Mouse (Mus musculus) heart, embryonic 11.5 days (tissue): ENCODE results near the gene Asgr1. TPM values are rescaled to one million over a fixed set of nuclear protein-coding genes. Genes with fewer than 3 reads are reported as not detected.

Experiments
- ATAC-seq: fragments of 200-750 bp; cut with Nextera tagmentation; replicated peaks from 2 replicates; pipeline ENCODE4 v1.8.0; 2017; ENCODE audit warnings: moderate library complexity; ENCODE audit not compliant: insufficient number of reproducible peaks, low FRiP score, low TSS enrichment
- H3K27ac ChIP-seq: fragments of 300-500 bp; sonication (generic); 2 replicates; pipeline ENCODE4 v1.5.1; 2014; ENCODE audit warnings: mild to moderate bottlenecking, low read depth, low read length
- H3K27me3 ChIP-seq: fragments of 300-500 bp; sonication (generic); 2 replicates; pipeline ENCODE4 v1.6.1; 2014; ENCODE audit warnings: mild to moderate bottlenecking, low read length, mixed read lengths; ENCODE audit not compliant: control insufficient read depth, insufficient read depth
- H3K36me3 ChIP-seq: fragments of 300-500 bp; sonication (generic); 2 replicates; pipeline ENCODE4 v1.6.1; 2014; ENCODE audit warnings: mild to moderate bottlenecking, low read length, moderate library complexity, mixed read lengths; ENCODE audit not compliant: control insufficient read depth, insufficient read depth
- H3K4me1 ChIP-seq: fragments of 300-500 bp; sonication (generic); 2 replicates; pipeline ENCODE4 v1.6.1; 2014; ENCODE audit warnings: low read length; ENCODE audit not compliant: control insufficient read depth, insufficient read depth
- H3K4me2 ChIP-seq: fragments of 300-500 bp; sonication (generic); 2 replicates; pipeline ENCODE4 v1.6.1; 2014; ENCODE audit warnings: mild to moderate bottlenecking, moderate library complexity
- H3K4me3 ChIP-seq: fragments of 300-500 bp; sonication (generic); 2 replicates; pipeline ENCODE4 v1.5.1; 2014; ENCODE audit warnings: low read depth, low read length
- H3K9ac ChIP-seq: fragments of 300-500 bp; sonication (generic); 2 replicates; pipeline ENCODE4 v1.6.1; 2014; ENCODE audit warnings: mild to moderate bottlenecking, low read depth, low read length, moderate library complexity
- H3K9me3 ChIP-seq: fragments of 300-500 bp; sonication (generic); replicated peaks from 2 replicates; pipeline ENCODE4 v1.6.1; 2016; ENCODE audit warnings: low read length; ENCODE audit not compliant: control insufficient read depth
- WGBS: fragments of 180-500 bp; shearing (Covaris S2); extraction: QIAGEN DNeasy Blood & Tissue Kit; methylation state at CpG from one replicate; pipeline ENCODE4 v1.1.7; 2014; ENCODE audit not compliant: insufficient replicate concordance; 5-methylcytosine and 5-hydroxymethylcytosine counted together
- polyA plus RNA-seq: library from polyadenylated mRNA; unstranded; fragments of >200 nt; fragmentation: Nextera tagmentation; extraction: Ambion mirVana; gene quantifications from 2 replicates; pipeline ENCODE4 v1.2.1, GENCODE M21; 2014

Gene Asgr1
- polyA plus RNA-seq, 1 experiment from 2014 or later, result 0.13 TPM

DNA sequence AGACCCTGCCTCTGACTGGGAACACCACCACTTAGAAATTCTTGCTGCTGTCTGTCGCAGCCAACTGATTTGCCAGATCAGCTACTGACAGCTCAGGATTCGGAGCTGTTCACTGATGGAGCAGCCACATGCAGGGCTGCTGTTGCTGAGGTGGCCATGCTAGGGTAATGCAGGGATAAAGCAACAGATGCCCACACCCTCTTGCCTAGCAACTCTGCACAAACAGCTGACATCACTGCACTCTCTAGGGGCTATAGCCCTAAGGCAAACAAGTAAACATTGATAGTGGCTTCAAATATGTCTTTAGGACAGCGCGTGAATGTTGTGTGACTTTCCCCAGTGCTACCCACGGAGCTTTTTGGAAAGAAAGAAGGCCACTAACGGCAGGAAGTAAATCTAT, 25.3 kb downstream of the Asgr1 start:
- WGBS, result 65% methylated on average over 6 of the region's 6 CpGs
- H3K4me3 ChIP-seq, result no peak overlapping the region
- H3K4me1 ChIP-seq, result 0 out of 2 replicates have a peak, but pooled peaks cover 2% of the 10 kb centered on the region
- H3K9me3 ChIP-seq, result no peaks in the 10 kb centered on the region
- no peak overlapping the region for H3K4me2 ChIP-seq
- H3K36me3 ChIP-seq, result no peaks in the 10 kb centered on the region
- no peaks in the 10 kb centered on the region for H3K27me3 ChIP-seq
- ATAC-seq, result no peak
- H3K27ac ChIP-seq, result no peak overlapping the region
- H3K9ac ChIP-seq, result no peak overlapping the region

- H3K4me2 ChIP-seq, result no peak overlapping the region
- no peak for ATAC-seq
- H3K36me3 ChIP-seq, result no peaks in the 10 kb centered on the region
- no peaks in the 10 kb centered on the region for H3K27me3 ChIP-seq
- H3K27ac ChIP-seq, result no peak overlapping the region
- 0 out of 2 replicates have a peak, but pooled peaks cover under 1% of the 10 kb centered on the region for H3K4me1 ChIP-seq
- H3K9me3 ChIP-seq, result no peaks in the 10 kb centered on the region
- H3K9ac ChIP-seq, result no peak overlapping the region
- 77% methylated on average over 7 of the region's 7 CpGs for WGBS
- H3K4me3 ChIP-seq, result no peak overlapping the region
Observed at GRCm38 (mm10) chr11:70079928-70080327, 26.0 kb downstream of the Asgr1 start.

DNA sequence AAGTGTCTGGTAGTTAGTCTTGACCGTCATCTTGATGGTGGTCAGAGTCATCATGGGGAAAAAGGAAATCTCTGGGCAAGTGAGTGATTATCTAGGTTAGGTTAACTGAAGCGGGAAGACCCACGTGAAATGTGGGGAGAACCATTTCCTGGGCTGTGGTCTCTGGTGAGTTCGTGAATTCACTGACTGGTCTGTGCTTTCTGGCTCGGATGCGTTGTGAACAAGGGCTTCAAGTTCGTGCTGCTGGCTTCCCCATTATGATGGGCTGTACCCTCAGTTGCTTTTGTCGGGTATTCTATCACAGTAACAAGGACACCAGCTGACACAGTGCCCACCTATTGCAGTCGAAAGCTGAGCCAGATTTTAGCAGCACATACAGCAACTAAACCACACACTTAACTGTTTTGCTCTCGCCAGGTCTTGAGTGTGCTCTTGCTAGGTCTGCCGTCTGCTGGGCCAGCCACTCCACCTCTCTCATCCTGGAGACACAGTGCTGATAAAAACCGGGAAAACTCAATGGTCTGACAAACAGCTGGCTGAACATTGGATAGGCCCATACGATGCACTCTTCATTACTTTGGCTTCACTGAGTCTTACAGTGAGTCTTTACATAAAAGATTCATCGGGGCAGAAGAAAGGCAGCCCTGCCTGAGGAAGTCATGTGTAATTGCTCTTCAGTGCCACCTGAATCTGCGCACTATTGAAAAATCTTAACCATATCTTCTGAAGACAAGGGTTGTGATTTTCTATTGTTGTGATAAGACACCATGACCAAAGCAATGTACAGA, 27.1 kb downstream of the Asgr1 start:
- ATAC-seq, result no peak
- H3K27me3 ChIP-seq, result no peaks in the 10 kb centered on the region
- H3K4me3 ChIP-seq, result no peak overlapping the region
- WGBS, result 77% methylated on average over 15 of the region's 15 CpGs
- no peaks in the 10 kb centered on the region for H3K4me1 ChIP-seq
- H3K9ac ChIP-seq, result no peak overlapping the region
- no peaks in the 10 kb centered on the region for H3K36me3 ChIP-seq
- H3K27ac ChIP-seq, result no peak overlapping the region
- H3K4me2 ChIP-seq, result no peak overlapping the region
- H3K9me3 ChIP-seq, result no peaks in the 10 kb centered on the region

- H3K4me2 ChIP-seq, result no peak overlapping the region
- no peaks in the 10 kb centered on the region for H3K27me3 ChIP-seq
- H3K36me3 ChIP-seq, result no peaks in the 10 kb centered on the region
- no peak overlapping the region for H3K9ac ChIP-seq
- H3K9me3 ChIP-seq, result no peaks in the 10 kb centered on the region
- no peaks in the 10 kb centered on the region for H3K4me1 ChIP-seq
- ATAC-seq, result no peak
- WGBS, result 74% methylated on average over 8 of the region's 8 CpGs
- no peak overlapping the region for H3K4me3 ChIP-seq
- H3K27ac ChIP-seq, result no peak overlapping the region
Observed at GRCm38 (mm10) chr11:70084563-70084962, 30.7 kb downstream of the Asgr1 start.

GRCm38 (mm10) chr11:70091986-70092783, 38.3 kb downstream of the Asgr1 start, which contains the start of gene Asgr2:
Asgr2 (plus strand) TSS chr11:70092644.
- no peaks in the 10 kb centered on the region for H3K4me1 ChIP-seq
- no peak within 1 kb of the TSS for H3K4me3 ChIP-seq
- no peaks in the 10 kb centered on the region for H3K36me3 ChIP-seq
- H3K4me2 ChIP-seq, result no peak within 1 kb of the TSS
- H3K9ac ChIP-seq, result no peak within 1 kb of the TSS
- ATAC-seq, result no peak
- no peaks in the 10 kb centered on the region for H3K9me3 ChIP-seq
- WGBS, result 76% methylated on average over 12 of the region's 12 CpGs
- no peaks in the 10 kb centered on the region for H3K27me3 ChIP-seq
- no peak within 1 kb of the TSS for H3K27ac ChIP-seq

DNA sequence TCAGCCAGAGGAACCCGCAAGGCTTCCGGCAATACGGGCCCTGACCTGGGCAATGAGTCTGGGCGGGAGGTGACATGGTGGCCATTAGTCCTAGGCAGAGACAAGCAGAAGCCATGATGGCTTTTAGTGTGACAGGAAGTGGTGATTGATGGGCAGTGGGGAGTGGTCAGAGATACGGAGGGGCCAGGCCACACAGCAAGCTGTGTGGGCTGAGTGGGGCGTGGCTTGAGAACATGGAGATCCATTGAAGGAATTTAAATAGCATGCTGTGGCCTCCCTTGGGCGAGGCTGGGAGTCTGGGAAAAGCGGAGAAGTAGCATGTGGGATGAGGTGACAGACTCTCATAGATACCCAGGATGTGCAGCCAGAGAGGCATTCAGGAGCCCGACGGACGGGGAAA, 43.5 kb downstream of the Asgr1 start:
- no peaks in the 10 kb centered on the region for H3K36me3 ChIP-seq
- 68% methylated on average over 11 of the region's 11 CpGs for WGBS
- H3K4me2 ChIP-seq, result no peak overlapping the region
- no peaks in the 10 kb centered on the region for H3K9me3 ChIP-seq
- no peak overlapping the region for H3K27ac ChIP-seq
- no peak overlapping the region for H3K9ac ChIP-seq
- H3K27me3 ChIP-seq, result no peaks in the 10 kb centered on the region
- no peak for ATAC-seq
- H3K4me3 ChIP-seq, result no peak overlapping the region
- no peaks in the 10 kb centered on the region for H3K4me1 ChIP-seq

- ATAC-seq, result no peak
- no peak overlapping the region for H3K27ac ChIP-seq
- no peaks in the 10 kb centered on the region for H3K4me1 ChIP-seq
Observed at GRCm38 (mm10) chr11:70099102-70099501, 45.2 kb downstream of the Asgr1 start.

GRCm38 (mm10) chr11:70099809-70100208, 45.9 kb downstream of the Asgr1 start:
- H3K4me1 ChIP-seq, result no peaks in the 10 kb centered on the region
- H3K4me2 ChIP-seq, result no peak overlapping the region
- H3K9me3 ChIP-seq, result no peaks in the 10 kb centered on the region
- WGBS, result 68% methylated on average over 2 of the region's 2 CpGs
- no peak overlapping the region for H3K27ac ChIP-seq
- no peaks in the 10 kb centered on the region for H3K36me3 ChIP-seq
- no peak for ATAC-seq
- H3K9ac ChIP-seq, result no peak overlapping the region
- H3K4me3 ChIP-seq, result no peak overlapping the region
- H3K27me3 ChIP-seq, result no peaks in the 10 kb centered on the region

More at GRCm38 (mm10) chr11:70099102-70099501, 45.2 kb downstream of the Asgr1 start:
- 81% methylated on average over 2 of the region's 2 CpGs for WGBS
- no peak overlapping the region for H3K4me3 ChIP-seq
- no peak overlapping the region for H3K4me2 ChIP-seq
- H3K9me3 ChIP-seq, result no peaks in the 10 kb centered on the region
- H3K36me3 ChIP-seq, result no peaks in the 10 kb centered on the region
- H3K27me3 ChIP-seq, result no peaks in the 10 kb centered on the region
- H3K9ac ChIP-seq, result no peak overlapping the region
